Mouse (Mus musculus) heart, adult 9 months (tissue): Measurements from ENCODE around the gene Stxbp1.

Source experiments
- DNase-seq, 2 experiments: peaks; one replicate each; pipeline ENCODE4 v3.0.0; 2022; ENCODE audit warnings: low spot score in 2 of 2

Stxbp1 gene

DNA sequence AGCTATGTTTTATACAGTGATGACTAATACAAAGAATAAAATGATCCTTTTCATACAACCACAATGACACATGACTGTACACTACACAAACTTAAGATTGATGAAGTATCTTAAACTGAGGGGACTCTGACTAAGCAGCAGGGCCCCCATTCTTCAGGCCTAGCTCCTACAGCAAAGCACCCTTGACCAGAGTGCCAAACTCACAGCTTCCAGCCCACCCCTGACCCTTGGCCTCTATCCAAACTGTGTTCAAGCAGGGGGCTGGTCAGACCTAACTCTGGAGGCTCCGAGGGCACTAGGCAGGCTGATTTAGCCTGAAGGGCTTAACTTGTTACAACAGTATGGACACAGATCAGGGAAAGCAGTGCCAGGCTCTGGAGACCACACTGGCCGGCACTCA is 58.5 kb downstream of the Stxbp1 start:
- DNase-seq = no peak

DNA sequence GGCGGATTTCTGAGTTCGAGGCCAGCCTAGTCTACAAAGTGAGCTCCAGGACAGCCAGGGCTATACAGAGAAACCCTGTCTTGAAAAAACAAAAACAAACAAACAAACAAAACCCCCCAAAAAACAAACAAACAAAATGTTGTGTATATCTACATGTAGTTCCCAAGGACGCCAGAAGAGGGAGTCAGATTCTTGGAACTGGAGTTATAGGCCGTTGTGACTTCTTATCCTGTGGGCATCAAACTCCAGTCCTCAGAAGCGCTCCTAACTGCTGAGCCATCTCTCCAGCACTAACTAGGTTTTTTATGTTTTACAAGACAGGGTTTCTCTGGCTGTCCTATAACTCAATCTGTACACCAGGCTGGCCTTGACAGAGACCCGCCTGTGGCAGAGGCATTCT is 59.9 kb downstream of the Stxbp1 start:
- DNase-seq = no peak

DNA sequence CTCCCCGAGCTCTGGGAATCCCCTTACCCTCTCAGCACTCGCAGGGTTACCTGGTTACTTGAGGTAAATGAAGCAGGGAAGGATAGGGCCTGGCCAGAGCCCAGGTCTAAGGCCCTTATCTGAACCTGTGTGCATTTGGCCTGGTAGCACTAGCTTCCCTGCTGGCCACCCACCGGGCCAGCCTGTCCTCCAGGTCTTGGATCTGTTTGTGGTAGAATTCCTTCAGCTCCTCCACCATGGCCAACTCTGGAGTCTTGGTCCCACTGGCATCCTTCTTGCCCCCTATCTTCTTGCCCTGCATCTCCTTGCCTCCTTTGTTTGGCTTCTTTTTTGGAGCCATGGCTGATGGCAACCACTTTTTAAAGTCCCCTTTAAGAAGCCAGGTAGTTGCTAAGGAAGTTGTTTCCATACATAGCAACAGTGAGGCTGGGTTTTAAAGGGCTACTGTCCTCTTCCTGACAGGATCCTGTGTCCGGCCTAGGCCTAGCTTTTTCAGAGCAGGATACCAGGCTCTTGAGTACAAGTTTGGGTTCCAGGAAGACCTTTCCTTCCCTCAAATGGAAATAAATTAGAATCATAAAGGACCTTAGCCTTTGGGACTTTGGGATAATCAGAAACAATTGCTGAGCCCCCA is 62.9 kb downstream of the Stxbp1 start, which contains the start of gene Cfap157:
Gene Cfap157, minus strand, starts transcription at position 381 of the 634 bp plus-strand sequence.
- DNase-seq = peak; percentile 58 to 70

DNA sequence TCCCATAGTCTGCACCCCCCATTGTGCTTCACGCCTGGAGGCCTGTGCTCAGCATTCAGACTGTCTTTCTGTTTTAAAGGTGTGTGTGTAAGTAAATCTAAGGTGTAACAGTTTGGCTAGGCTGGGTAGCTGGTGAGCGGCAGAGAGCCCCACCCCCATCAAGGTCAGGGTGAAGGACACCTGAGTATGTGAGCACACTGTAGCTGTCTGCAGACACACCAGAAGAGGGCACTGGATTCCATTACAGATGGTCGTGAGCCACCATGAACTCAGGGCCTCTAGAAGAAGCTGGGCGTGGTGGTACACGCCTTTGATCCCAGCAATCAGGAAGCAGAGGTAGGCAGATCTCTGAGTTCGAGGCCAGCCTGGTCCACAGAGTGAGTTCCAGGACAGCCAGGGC is 65.3 kb downstream of the Stxbp1 start:
- DNase-seq = no peak

DNA sequence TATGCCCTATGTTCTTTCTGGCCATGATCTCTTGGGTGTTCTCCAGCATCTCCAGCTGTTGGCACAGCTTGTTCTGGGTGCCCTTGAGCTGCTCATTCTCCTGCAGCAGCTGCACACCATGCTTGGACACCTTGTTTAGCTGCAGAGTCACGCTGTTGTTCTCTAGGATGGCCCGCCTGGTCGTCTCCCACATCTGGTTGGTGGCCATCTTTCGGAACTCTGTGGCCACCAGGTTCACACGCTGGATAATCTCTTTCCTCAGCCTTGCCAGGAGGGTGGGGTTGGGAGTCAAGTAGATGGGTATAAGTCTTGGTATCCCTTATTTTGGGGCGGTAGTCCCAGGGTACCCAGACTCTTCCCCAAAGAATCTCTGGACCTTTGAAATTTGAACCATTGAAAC is 67.3 kb downstream of the Stxbp1 start:
- no peak for DNase-seq

DNA sequence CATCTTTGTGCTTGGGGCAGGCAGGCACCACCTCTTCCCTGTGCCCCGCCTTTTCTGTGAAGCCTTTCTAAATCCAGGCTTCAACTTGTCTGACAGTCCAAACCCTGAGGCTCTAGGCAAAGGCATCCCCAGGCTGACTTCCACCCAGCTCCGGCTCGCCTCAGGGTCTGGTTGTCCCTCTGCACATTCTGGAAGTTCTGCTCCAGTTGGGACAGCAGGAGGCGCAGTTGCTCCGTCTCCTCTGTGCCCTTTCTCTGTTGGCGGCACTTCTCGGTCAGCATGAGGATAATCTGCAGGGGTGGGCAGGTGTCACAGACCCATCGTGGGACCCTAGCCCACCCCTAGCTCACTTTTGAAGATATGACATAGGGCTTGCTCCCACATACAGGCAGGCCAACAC is 67.9 kb downstream of the Stxbp1 start:
- peak; percentile 31 to 62 for DNase-seq

DNA sequence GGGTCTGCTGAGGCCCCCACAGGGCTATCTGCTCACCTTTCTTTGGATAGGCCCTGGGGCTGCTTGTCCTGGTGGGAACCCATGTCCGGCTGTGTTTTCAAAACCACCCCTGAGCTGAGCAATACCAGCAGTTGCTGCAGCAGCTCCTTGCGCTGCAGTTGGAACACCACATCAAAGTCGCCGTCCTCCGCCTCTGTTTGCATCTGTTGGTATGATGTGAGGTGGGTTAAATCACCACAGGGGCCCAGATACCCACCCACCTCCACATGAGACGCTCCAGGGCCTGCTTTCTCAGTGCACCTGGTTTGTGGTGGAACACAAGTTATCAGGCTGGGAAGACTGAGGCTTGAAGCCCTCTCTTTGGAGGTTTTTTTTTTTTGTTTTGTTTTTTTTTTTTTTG is 69.0 kb downstream of the Stxbp1 start:
- no peak for DNase-seq

DNA sequence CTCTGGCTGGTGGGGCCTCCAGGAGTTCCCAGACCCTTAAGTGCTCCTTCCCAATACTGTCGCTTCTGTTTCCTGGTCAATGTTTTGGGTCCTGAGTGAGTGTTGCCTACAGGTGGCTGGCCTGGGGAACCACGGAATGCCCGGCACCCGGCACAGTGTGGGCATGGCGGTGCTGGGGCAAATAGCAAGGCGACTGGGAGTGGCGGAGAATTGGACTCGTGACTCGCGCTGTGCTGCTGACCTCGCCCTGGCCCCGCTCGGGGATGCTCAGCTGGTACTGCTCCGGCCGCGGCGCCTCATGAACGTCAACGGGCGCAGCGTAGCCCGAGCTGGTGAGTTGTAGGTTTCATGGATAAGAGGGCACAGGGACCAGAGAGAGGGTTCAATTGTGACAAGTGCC is 70.9 kb downstream of the Stxbp1 start:
- no peak for DNase-seq

DNA sequence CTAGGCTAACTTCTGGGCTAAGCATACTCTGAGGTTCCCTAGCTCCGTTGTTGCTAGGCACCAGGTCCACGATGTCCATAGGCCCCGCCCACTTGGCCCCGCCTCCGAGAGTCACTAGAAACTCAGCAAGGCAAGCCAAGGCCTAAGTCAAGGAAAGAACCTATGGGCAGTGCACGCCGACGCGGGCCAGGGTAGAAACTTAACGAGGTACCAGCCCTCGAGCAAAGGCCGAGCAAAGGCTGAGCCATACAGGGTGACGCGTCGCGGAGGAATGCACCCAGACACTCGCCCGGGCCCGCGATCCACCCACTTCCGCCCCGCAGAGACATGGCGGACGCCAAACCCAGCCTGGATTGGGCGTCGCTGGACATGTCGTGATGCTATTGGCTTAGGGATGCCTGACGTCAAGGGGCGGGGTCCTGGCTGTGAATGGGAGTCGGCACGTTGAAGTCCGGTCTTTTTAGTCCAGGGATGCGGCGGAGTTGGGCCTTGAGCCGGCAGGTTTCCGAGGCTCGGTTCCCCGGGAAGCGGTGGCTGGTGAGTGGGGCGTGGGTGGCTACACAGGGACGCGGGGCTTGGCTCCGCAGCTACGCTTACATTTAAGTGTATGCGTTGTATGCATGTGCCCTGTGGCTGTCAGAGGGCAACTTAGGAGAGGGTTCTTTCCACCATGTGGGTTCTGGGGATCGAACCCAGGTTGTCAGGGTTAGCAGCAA is 71.5 kb downstream of the Stxbp1 start, which contains the start of the genes Ttc16 and Ptrh1:
Gene Ttc16, minus strand, starts transcription at position 275 of the 716 bp plus-strand sequence.
Gene Ptrh1, plus strand, starts transcription at position 428 of the 716 bp plus-strand sequence.
- DNase-seq = peak; percentile 97 to 98

DNA sequence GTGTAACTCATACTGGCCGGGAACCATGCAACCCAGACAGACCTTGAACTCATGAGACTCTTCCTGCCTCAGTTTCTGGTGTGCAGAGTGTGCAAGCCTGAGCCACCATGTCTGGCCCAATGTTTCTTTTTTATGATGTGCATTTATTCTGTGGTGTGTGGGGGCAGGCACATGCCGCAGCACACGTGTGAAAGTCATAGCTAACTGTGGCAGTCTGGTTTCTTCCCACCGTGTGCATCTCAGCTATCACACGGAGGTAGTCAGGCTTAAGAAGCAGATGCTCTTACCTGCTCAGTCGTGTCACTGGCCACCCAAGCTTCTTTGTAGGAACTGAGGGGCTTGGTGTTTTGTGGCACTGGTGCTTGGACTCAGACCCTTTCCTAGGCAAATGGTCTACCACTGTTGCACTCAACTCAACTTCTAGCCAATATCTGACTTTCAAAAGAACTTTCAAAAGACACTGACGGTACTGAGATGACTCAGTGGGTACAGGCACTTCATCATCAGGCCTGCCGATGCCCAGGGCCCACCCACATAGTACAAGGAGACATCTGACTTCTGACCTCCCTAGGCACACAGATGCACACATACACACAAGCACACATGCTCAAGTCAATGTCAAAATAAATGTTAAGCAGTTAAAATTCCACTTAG is 74.3 kb downstream of the Stxbp1 start:
- DNase-seq = no peak

DNA sequence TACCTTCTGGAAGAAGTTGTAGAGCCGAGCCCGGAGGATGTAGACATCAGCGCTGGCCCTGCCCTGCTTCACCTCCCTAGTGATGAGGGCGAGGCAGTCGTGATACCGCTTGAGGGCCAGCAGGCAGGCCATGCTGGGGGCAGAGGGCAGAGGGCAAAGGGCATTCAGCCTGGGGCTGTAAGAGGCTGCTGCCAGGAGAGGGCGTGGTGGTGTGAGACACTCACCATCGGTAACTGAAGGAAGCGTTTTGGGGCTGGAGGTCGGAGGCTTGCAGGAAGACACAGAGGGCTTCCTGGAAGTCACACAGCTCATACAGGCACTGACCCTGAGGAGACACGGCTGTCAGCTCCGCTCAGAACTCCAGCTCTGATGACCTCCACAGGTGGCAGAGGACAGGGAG is 75.2 kb downstream of the Stxbp1 start:
- DNase-seq = no peak

DNA sequence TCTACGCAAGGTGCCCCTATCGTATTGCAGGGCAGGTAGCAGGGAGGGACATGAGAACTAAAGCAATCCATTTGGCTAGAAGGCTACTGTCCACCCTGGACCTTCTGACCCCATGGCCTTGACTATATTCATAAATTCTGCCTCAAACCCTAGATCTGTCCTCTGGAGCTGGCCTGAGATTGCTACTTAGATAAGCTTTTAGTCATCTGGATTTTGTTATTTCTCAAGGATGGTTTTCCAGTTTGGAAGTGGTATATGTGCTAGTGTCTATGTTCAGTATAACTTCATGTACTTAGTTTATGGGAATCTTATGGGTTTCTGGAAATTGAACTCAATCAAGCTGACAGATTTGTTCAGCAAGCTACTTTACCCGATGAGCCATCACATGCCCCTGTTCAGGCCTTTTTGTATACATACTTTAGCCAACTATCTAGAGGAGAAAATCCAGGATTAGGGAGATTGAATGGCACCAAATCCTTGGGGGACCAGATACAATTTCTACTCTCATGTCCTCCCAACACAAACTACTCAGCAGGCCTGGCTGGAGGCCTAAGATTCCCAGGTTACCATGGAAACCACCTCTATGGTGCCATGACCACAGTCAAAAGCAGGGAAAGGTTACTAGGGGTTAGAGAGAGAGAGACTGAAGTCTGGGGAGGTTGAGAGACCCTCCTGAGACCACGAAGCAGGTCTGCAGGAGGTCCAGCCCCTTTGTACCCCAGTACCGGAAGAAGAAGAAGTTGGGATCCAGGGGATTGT is 77.5 kb downstream of the Stxbp1 start:
- DNase-seq = no peak

DNA sequence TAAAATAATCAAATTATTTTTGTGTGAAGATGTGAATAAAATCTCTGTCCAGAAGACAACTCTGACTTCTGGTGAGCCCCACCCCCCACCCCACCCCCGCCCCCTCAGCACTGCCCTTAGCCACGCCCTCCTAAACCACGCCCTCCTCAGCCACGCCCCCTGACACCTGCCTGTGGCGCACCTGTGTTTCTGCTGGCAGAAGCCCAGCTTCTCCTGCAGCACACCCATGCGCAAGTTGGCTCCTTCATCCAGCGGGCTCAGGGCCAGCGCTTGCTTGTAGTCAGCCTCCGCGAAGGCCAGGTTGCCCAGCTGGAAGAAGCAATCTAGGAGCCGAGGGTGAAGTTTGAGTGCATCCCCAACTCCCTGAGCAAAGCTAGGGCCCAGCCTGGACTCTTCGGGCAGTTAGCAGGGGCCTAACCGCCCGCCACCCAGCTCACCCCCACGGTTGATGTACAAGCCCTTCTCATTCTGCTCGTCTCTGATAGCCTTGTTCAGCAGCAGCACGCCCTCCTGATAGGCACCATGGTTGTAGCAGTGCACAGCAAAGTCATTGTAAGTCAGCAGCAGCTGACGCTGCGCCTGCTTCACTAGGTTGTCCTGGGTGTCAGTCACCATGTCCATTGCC is 78.3 kb downstream of the Stxbp1 start:
- no peak for DNase-seq

DNA sequence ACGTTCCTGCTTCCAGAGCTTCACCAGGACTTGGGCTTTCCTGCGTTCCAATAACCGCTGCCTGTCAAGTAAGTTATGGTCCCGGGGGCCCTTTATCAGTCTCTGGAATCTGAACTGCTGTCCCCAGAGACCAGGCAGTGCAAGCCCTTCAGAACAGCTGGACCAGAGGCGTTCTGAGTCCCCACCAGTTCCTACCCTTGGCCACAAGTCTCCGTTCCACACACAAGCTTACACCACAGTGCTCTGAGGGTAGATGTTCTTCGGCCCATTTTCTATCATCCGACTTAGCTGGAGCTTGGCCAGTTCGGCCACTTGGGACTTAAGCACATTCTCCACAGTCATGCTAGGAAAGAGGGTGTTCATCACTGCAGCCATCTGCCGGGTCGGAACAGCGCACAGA is 79.8 kb downstream of the Stxbp1 start:
- no peak for DNase-seq

DNA sequence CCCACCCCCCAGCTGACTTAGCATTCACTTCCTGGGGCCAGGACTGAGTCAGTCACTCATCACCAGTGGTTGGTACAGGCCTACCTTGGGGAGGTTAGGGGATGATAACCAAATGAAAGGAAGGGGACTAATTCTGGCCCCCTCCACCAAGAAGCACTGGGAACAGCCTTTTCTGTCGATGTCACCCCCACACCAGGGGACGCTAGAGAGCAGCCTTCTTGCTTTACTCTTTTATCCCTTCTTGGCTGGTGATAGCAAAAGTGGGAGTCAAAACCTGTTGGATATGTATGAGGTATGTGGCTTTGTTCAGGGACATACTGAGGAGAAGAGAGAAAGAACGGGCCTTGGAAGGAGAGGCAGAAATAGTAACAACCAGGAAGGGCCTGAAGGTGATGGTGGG is 83.7 kb downstream of the Stxbp1 start:
- DNase-seq = no peak

DNA sequence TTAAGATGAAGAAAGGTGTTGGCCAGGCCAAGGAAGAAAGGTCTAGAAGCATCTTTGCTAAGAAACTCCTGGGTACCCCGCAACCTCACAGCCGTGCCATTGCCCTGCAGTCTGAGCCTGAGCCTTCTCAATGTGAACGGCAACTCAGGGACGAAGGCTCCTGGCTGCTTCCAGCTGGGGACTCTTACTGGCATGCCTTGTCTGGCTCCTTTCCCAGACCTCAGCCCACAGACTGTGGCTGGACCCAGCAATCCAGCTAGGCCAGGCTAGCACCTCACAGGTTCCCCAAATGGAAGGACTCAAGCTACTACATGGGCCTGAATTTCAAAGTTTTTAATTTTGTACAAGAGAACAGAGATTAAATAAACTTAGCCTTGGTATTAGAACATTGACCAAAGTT is 85.2 kb downstream of the Stxbp1 start:
- no peak for DNase-seq

DNA sequence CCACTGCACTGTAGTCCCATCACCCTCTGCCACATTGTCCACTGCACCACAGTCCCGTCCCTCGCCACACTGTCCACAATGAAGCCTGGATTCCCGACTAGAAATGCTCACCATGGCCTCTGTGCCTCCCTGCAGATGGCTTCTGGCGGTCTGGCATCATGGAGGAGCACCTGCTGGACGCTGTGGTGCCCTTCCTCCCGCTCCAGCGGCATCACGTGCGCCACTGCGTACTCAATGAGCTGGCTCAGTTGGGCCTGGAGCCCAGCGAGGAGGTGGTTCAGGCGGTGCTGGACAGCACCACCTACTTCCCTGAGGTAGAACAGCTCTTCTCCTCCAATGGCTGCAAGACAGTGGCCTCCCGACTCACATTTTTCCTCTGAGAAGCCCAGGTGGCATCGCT is 85.7 kb downstream of the Stxbp1 start:
- no peak for DNase-seq

DNA sequence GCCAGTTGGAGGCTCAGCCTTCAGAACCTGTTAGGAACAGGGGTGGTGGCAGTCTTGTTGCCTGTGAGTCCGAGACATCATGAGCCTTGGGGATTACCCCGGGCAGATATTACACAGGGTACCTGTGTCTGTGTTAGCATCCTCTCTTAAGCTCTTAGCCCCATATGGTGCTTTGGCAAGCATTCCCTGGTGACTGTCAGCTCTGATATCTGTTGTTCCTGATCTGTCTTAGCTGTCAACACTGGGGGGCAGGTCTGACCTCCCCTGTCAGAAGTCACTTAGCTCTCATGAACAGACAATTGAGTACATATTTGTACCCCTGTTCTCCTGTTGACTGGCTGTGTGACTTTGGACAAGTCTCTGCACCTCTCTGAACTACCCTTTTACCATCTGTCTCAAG is 88.0 kb downstream of the Stxbp1 start:
- DNase-seq = no peak

DNA sequence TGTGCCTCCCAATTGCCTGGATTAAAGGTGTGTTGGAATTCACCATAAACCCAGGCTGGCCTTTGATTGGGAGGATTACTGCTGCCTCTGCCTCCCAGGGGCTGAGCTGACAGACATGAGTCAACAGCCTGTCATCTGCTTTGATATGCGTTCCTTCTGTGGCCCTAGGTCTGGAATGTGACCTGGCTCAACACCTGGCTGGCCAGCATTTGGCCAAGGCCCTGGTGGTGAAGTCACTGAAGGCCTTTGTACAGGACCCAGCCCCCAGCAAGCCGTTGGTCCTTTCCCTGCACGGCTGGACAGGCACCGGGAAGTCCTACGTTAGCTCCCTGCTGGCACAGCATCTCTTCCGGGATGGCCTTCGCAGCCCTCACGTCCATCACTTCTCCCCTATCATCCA is 88.5 kb downstream of the Stxbp1 start:
- DNase-seq = no peak

DNA sequence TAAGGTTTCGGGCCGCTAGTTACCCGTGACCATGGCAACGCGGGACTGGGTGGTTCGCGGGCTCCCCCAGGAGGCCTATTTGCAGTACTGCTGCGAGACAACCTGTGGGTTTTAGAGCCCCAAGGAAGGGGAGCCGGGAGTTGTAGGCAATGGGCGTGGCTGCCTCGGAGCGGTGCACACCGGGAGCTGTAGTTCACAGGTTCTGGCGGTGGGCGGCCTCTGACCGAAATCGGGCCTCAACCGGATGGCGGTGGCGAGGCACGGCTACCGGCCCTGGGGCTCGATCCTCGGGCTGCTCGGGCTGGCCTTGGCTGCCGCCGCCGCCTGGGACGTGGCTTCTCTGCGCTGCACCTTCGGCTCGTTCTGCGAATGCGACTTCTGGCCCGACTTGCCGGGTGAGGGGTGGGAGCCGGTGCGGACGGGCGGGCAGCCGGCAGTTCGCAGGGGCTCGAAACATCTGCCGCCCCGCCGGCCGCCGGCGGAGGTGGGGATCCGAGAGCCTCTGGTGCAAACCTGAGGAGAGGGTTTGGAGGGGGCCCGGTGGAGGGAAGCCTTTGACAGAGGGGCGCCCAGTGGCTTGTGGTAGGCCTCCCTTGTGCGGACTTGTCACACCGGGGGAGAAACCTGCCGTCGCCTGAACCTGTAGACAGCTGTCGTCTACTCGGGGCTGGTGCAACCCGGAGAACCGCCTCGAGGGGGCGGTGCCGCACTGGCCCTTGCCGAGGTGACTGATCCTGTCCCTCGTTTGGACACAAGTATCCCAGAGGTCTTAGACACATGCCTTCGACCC is 89.8 kb downstream of the Stxbp1 start, which contains the start of gene Tor2a:
Gene Tor2a, plus strand, starts transcription at position 179 of the 790 bp plus-strand sequence.
- peak; percentile 98 for DNase-seq

DNA sequence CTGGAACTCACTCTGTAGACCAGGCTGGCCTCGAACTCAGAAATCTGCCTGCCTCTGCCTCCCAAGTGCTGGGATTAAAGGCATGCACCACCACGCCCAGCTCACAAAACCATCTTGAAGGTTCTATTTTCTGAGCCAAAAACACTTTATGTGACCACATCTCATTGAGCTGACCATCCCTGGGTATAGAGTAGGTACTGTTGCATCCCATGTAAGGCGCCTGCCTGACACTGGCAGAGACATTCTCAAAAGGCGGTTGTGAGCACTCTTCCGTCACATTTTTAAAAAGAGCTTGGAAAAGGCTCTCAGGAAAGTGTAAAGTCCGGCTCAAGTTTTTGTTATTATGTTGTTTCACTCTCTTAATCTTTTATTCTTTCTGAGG is 90.4 kb downstream of the Stxbp1 start:
- no peak for DNase-seq
